Mouse (Mus musculus): ENCODE results near the gene Cib1. TPM values are rescaled to one million over a fixed set of nuclear protein-coding genes. Genes with fewer than 3 reads are reported as not detected.

The Cib1 gene
- polyA plus RNA-seq (2014; fragmentation: Illumina TruSeq; extraction: RNeasy Lipid Tissue Mini Kit (QIAGEN cat#74804); ENCODE audit: low replicate concordance), result 18.0 TPM

DNA sequence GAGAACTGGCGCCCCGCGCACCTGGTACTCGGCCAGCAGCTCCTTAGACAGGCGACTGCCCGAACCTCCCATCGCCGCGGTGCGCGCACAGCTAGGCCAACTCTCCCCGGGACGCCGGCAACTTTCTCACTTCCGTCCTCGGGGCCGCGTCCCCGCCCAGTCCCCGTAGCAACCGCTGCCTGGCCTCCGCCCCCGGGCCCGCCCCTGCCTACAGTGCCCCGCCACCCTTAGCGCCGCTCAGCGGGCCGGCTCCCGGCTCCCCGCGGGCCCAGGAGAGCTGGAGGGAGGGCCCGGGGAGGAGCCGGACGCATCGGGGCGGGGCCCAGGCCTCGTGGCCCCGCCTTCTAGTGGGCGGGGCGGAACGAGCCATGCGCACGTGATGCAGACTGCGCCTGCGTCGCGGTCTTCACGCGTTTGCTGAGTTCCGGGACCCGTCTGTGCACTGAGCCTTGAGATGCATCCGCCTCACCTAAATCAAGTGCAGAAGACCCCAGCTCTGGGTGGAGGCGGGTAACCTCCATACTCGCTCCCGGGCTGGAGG, at the start of gene Cib1, which contains the start of gene Gdpgp1:
TSS of gene Cib1 (minus strand) at position 325 of the 541 bp plus-strand sequence.
TSS of gene Gdpgp1 (plus strand) at position 377 of the 541 bp plus-strand sequence.

DNA sequence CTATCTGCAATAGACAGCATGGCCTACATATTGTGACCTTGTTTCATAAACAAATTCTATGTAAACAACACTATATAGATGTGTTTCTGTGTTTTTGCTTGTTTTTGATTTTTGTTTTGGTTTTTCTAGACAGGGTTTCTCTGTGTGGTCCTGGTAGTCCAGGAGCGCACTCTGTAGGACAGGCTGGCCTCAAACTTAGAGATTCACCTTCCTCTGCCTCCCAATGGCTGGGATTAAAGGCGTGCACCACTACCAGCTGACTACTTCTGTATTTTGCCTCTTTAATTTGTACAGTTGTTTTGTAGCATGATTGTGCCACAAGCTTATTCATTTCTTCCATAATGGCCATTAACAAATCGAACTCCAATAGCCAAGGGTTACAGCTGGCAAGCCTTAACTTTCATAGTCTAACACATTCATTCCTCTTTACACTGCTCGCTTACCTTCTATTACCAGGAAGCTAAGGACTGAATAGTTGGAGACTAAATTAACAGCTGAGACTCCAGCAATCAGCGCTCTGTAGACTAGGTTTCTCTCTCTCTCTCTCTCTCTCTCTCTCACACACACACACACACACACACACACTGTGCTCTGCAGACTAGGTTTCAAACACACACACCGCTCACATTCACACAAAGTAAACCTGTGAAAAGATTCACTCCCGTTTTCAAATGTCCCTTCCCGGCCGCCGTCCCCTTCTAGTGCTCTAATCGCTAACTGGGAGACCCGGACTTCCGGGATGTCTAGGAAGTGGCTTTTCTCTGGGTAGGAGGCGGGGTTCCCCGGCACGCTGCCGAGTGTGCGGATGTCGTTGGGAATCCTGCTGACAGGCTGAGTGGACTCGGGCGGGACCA, 36.5 kb upstream of the Cib1 start, which contains the start of gene Vps33b:
TSS of gene Vps33b (plus strand) at position 753 of the 854 bp plus-strand sequence.

DNA sequence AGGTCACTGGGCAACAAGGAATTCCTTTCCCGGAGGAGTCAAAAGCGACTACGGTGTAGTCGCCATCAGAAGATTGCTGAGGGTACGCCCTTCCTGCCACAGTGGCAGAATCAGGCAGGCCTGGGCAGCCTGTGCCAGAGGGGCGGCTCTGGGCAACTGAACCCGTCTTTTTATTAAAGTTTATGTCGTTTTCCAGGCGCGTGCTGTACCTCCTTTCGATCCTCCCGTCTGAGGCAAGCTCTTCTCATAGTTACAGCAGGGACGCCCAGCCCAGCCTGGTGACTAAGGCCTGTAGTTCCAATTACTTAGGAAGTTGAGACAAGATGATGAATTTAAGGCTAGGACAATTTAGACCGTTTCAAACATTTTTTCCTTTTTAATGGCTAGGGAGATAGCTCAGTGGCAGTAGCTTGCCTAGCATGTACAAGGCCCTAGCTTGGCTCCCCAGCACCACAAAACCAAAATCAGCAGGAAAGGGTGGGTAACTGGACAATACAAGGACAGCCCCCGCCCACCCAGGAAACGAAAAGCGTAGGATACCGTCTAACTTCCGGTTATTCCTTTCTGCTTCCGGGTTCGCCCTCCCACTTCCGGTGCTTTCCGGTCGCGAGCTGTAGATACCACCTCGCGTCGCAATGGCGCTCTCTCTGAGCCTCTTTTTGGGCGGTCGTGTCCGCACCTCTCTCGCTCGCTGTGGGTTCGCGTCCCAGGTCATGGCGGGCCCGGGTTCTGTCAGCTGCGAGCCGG, 28.2 kb upstream of the Cib1 start, which contains the start of gene Ngrn:
TSS of gene Ngrn (plus strand) at position 591 of the 747 bp plus-strand sequence.

DNA sequence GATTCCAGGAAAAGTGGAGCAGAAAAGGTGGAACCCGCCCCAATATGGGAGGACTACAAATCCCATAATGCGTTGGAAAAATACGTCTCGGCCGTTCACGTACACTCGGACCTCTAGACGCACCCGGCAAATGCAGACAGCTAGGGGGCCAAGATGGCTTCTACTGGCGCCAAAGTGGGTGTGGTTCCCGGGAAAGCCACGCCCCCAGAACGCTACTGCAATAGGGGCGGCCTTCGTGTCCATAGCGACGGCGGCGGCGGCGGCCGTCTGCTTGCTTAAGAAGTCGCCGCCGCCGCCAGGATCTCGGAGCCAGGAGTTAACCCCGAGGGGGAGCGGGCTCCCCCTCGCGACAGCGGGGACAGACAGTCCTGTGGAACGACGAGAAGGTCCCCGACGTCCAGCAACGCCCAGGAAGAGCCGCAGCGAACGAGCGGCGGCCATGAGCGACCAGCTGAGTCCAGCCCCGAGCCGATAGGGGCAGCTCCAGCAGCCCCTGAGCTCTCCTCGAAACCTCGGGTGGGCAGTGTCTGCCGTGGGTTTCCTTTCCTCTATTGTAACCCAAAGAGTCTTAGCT, 13.6 kb upstream of the Cib1 start, which contains the start of gene Ttll13:
TSS of gene Ttll13 (plus strand) at position 229 of the 574 bp plus-strand sequence.

DNA sequence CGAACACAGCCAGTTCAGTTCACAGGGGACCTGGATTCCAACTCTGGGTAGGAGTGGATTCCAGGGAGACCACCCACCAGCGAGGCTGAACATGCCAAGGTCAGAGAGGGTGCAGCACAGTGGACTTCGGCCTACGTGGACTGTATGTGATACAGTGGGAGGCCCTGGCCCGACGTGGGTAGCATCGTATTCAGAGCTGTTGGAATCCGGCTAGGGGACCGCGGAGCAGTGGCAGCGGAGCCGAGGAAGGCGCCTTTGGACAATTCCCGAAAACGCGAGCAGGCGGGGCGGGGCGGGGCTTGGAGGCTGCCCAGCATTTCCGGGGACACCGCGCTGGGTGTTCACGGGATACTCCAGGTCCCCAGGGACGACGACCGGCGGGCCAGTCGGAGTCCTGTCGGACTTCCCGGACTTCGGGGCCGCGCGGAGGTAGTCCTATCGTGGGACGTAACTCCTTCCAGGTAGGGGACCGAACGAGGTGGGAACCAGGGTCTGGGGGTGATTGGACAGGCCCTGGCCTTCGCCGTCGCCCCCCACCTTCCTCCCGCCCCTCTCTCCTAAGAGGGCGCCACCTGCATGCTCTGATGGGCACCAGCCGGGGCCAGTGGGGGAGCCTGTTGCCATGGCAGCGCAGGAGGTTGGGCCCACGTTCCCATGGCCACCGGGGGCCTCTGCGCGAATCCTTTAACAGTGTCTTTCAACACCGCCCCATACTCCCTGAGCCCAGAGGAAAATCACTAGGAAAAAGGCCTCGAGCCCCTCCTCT, 45.9 kb downstream of the Cib1 start, which contains the start of gene Sema4b:
TSS of gene Sema4b (plus strand) at position 311 of the 766 bp plus-strand sequence.

Other genes starting within 250 kb of the Cib1 start
- 1.9 TPM for gene Zfp710, start 208.0 kb downstream of the Cib1 start, polyA plus RNA-seq (2014; fragmentation: Illumina TruSeq; extraction: RNeasy Lipid Tissue Mini Kit (QIAGEN cat#74804); ENCODE audit: low replicate concordance)
- 2.1 TPM for gene Idh2, start 117.4 kb downstream of the Cib1 start, polyA plus RNA-seq (2014; fragmentation: Illumina TruSeq; extraction: RNeasy Lipid Tissue Mini Kit (QIAGEN cat#74804); ENCODE audit: low replicate concordance)
- gene Sema4b, start 46.0 kb downstream of the Cib1 start, polyA plus RNA-seq (2014; fragmentation: Illumina TruSeq; extraction: RNeasy Lipid Tissue Mini Kit (QIAGEN cat#74804); ENCODE audit: low replicate concordance), result 2.6 TPM
- gene Gdpgp1, start 52 bp upstream of the Cib1 start, polyA plus RNA-seq (2014; fragmentation: Illumina TruSeq; extraction: RNeasy Lipid Tissue Mini Kit (QIAGEN cat#74804); ENCODE audit: low replicate concordance), result 1.9 TPM
- not detected for gene Ttll13, start 13.6 kb upstream of the Cib1 start, polyA plus RNA-seq (2014; fragmentation: Illumina TruSeq; extraction: RNeasy Lipid Tissue Mini Kit (QIAGEN cat#74804); ENCODE audit: low replicate concordance)
- gene Ngrn, start 28.4 kb upstream of the Cib1 start, polyA plus RNA-seq (2014; fragmentation: Illumina TruSeq; extraction: RNeasy Lipid Tissue Mini Kit (QIAGEN cat#74804); ENCODE audit: low replicate concordance), result 9.5 TPM
- 4.6 TPM for gene Vps33b, start 36.8 kb upstream of the Cib1 start, polyA plus RNA-seq (2014; fragmentation: Illumina TruSeq; extraction: RNeasy Lipid Tissue Mini Kit (QIAGEN cat#74804); ENCODE audit: low replicate concordance)
- gene Prc1, start 61.6 kb upstream of the Cib1 start, polyA plus RNA-seq (2014; fragmentation: Illumina TruSeq; extraction: RNeasy Lipid Tissue Mini Kit (QIAGEN cat#74804); ENCODE audit: low replicate concordance), result 28.1 TPM
- gene Rccd1, start 91.6 kb upstream of the Cib1 start, polyA plus RNA-seq (2014; fragmentation: Illumina TruSeq; extraction: RNeasy Lipid Tissue Mini Kit (QIAGEN cat#74804); ENCODE audit: low replicate concordance), result 2.9 TPM
- gene Unc45a, start 108.2 kb upstream of the Cib1 start, polyA plus RNA-seq (2014; fragmentation: Illumina TruSeq; extraction: RNeasy Lipid Tissue Mini Kit (QIAGEN cat#74804); ENCODE audit: low replicate concordance), result 1.2 TPM
- gene Hddc3, start 110.3 kb upstream of the Cib1 start, polyA plus RNA-seq (2014; fragmentation: Illumina TruSeq; extraction: RNeasy Lipid Tissue Mini Kit (QIAGEN cat#74804); ENCODE audit: low replicate concordance), result 11.0 TPM
- 3.3 TPM for gene Man2a2, start 138.6 kb upstream of the Cib1 start, polyA plus RNA-seq (2014; fragmentation: Illumina TruSeq; extraction: RNeasy Lipid Tissue Mini Kit (QIAGEN cat#74804); ENCODE audit: low replicate concordance)
- 0.48 TPM for gene Fes, start 155.1 kb upstream of the Cib1 start, polyA plus RNA-seq (2014; fragmentation: Illumina TruSeq; extraction: RNeasy Lipid Tissue Mini Kit (QIAGEN cat#74804); ENCODE audit: low replicate concordance)
- 1.1 TPM for gene Furin, start 172.6 kb upstream of the Cib1 start, polyA plus RNA-seq (2014; fragmentation: Illumina TruSeq; extraction: RNeasy Lipid Tissue Mini Kit (QIAGEN cat#74804); ENCODE audit: low replicate concordance)